Mouse (Mus musculus) forebrain, postnatal 0 days (tissue): ENCODE data around the gene Crebzf. TPM values are rescaled to one million over a fixed set of nuclear protein-coding genes. Genes with fewer than 3 reads are reported as not detected.
A peak's percentile ranks its signal among the peaks of the same experiment; 100 is the strongest.

Experiments used
- ATAC-seq: fragments of 200-750 bp; cut with Nextera tagmentation; 2 replicates; pipeline ENCODE4 v1.8.0; 2017; ENCODE audit warnings: mild to moderate bottlenecking, moderate library complexity
- DNase-seq: peaks from one replicate; pipeline ENCODE4 v3.0.0-alpha.2; 2015
- H3K27ac ChIP-seq: fragments of 300-500 bp; sonication (generic); 2 replicates; pipeline ENCODE4 v1.5.1; 2014; ENCODE audit warnings: low read depth, mild to moderate bottlenecking, antibody characterized with exemption, low read length, moderate library complexity, mixed read lengths
- H3K27me3 ChIP-seq: fragments of 300-500 bp; sonication (generic); 2 replicates; pipeline ENCODE4 v1.6.1; 2014; ENCODE audit warnings: mild to moderate bottlenecking, low read length, mixed read lengths; ENCODE audit not compliant: insufficient read depth
- H3K36me3 ChIP-seq: fragments of 300-500 bp; sonication (generic); 2 replicates; pipeline ENCODE4 v1.6.1; 2014; ENCODE audit warnings: mild to moderate bottlenecking, moderate library complexity; ENCODE audit not compliant: insufficient read depth
- H3K4me1 ChIP-seq: fragments of 300-500 bp; sonication (generic); 2 replicates; pipeline ENCODE4 v1.6.1; 2014; ENCODE audit warnings: antibody characterized with exemption; ENCODE audit not compliant: insufficient read depth
- H3K4me2 ChIP-seq: fragments of 300-500 bp; sonication (generic); 2 replicates; pipeline ENCODE4 v1.6.1; 2014; ENCODE audit warnings: low read depth, mild to moderate bottlenecking, moderate library complexity
- H3K4me3 ChIP-seq: fragments of 300-500 bp; sonication (generic); 2 replicates; pipeline ENCODE4 v1.5.1; 2014; ENCODE audit warnings: low read depth, low read length, mixed read lengths
- H3K9ac ChIP-seq: fragments of 300-500 bp; sonication (generic); 2 replicates; pipeline ENCODE4 v1.6.1; 2014; ENCODE audit warnings: mild to moderate bottlenecking
- H3K9me3 ChIP-seq: fragments of 300-500 bp; sonication (generic); 2 replicates; pipeline ENCODE4 v1.6.1; 2016; ENCODE audit warnings: low read length
- CTCF ChIP-seq: sonication (generic); IDR thresholded peaks from 2 replicates; pipeline ENCODE4 v1.5.1; 2016; ENCODE audit warnings: antibody characterized with exemption, control low read depth, low read depth
- WGBS: fragments of 180-500 bp; shearing (Covaris S2); extraction: QIAGEN DNeasy Blood & Tissue Kit; methylation state at CpG from one replicate; pipeline ENCODE4 v1.1.7; 2014; 5-methylcytosine and 5-hydroxymethylcytosine counted together
- polyA plus RNA-seq: library from polyadenylated mRNA; unstranded; fragments of >200 nt; fragmentation: Nextera tagmentation; extraction: Ambion mirVana; gene quantifications from 2 replicates; pipeline ENCODE4 v1.2.1, GENCODE M21; 2015
- total RNA-seq: library from RNA; depleted of rRNA; stranded (reverse); fragments of >200 nt; gene quantifications from 2 replicates; pipeline ENCODE4 v1.2.3, GENCODE M21; 2014; rRNA removed

Crebzf gene
- total and polyA plus RNA-seq, 2 experiments from 2014 or later: 17.0 to 112 TPM

- Histone ChIP-seq H3K9me3 (no peaks in the 10 kb centered on the region), H3K4me2 (peak within 1 kb of the TSS; percentile 88), H3K36me3 (no peaks in the 10 kb centered on the region), H3K9ac (peak within 1 kb of the TSS; percentile 90), H3K27ac (peak within 1 kb of the TSS; percentile 92), H3K27me3 (no peaks in the 10 kb centered on the region), H3K4me3 (peak within 1 kb of the TSS; percentile 70), H3K4me1 (peaks cover 7% of the 10 kb centered on the region; the same call in 1 of the 2 replicates)
- DNase-seq (no peak), ATAC-seq (peak; percentile 72)
- 2% methylated on average over 32 of the region's 32 CpGs for WGBS
- no peak for TF ChIP-seq CTCF
These were observed 34.0 kb downstream of the Crebzf start, which contains the start of gene Dlg2 for GRCm38 (mm10) chr7:90476313-90477245. Gene Dlg2 (plus strand): TSS chr7:90476672.

GRCm38 (mm10) chr7:90482607-90483006, 40.1 kb downstream of the Crebzf start:
- H3K4me3 ChIP-seq: no peak overlapping the region
- no peak for TF ChIP-seq CTCF
- no peaks in the 10 kb centered on the region for H3K27me3 ChIP-seq
- no peaks in the 10 kb centered on the region for H3K9me3 ChIP-seq
- H3K4me1 ChIP-seq: no peaks in the 10 kb centered on the region
- 91% methylated on average over 2 of the region's 2 CpGs for WGBS
- no peak overlapping the region for H3K4me2 ChIP-seq
- no peaks in the 10 kb centered on the region for H3K36me3 ChIP-seq
- H3K9ac ChIP-seq: no peak overlapping the region
- DNase-seq (no peak), ATAC-seq (no peak)
- H3K27ac ChIP-seq: no peak overlapping the region

Other genes with a start within 250 kb of the Crebzf start
- not detected in 2 replicates for gene Ccdc83, start 177.0 kb upstream of the Crebzf start, total RNA-seq
- gene Ccdc83, start 177.0 kb upstream of the Crebzf start, polyA plus RNA-seq: not detected in 2 replicates
- gene Sytl2, start 140.5 kb upstream of the Crebzf start, total RNA-seq: 6.4 and 6.5 TPM in 2 replicates
- gene Sytl2, start 140.5 kb upstream of the Crebzf start, polyA plus RNA-seq: 4.9 and 5.2 TPM in 2 replicates
- 1.00 and 1.2 TPM in 2 replicates for gene Ccdc89, start 16.2 kb upstream of the Crebzf start, total RNA-seq
- 0.67 and 0.74 TPM in 2 replicates for gene Ccdc89, start 16.2 kb upstream of the Crebzf start, polyA plus RNA-seq
- gene Tmem126a, start 14.5 kb downstream of the Crebzf start, total RNA-seq: 67.5 and 75.2 TPM in 2 replicates
- gene Tmem126a, start 14.5 kb downstream of the Crebzf start, polyA plus RNA-seq: 125 and 144 TPM in 2 replicates
- gene Tmem126b, start 33.3 kb downstream of the Crebzf start, total RNA-seq: 15.2 and 17.4 TPM in 2 replicates
- gene Tmem126b, start 33.3 kb downstream of the Crebzf start, polyA plus RNA-seq: 14.5 and 18.2 TPM in 2 replicates
- gene Dlg2, start 33.9 kb downstream of the Crebzf start, total RNA-seq: 169 and 185 TPM in 2 replicates
- gene Dlg2, start 33.9 kb downstream of the Crebzf start, polyA plus RNA-seq: 20.0 and 26.3 TPM in 2 replicates